Mouse (Mus musculus): ENCODE data around the gene Tgfbr3l.
A peak's percentile ranks its signal among the peaks of the same experiment; 100 is the strongest.

Tgfbr3l gene

DNA sequence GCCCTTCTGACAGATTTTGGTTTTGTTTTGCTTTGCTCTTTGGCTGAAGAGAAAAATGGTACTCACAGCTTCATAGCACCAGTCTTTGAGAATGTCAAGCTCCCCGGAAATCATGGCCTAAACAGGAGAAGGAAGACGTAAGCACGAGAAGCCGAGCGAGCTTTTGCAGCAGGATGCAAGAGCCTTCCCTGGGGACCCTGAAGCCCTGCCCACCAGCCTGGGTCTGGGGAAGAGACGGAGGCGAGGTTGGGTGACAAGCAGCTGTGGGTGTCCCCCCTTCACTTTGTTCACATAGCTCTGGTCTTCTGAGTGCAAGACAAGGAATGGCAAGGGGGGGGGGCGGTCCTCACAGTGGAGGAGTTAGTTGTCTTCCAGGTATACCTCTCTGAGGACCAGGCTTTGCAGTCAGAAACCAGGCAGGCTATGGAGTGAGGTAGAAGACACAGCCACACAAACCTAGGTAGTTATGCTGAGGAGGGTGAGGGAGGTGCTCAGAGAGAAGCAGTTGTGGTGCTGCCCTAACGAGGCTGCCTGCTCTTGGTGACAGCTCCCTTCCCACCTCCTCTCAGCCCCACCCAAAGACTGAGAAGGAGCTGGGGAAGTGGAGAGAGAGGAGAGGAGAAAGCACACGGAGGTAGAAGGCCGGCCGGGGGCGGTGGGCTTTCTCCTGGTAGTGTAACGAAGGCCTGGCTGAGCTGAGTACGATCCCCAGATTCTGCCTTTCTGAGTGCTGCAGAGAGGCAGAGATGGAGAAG lies 17.3 kb downstream of the Tgfbr3l start:
- no peak for DNase-seq (ENCODE audit: low spot score in 2 of 2)

DNA sequence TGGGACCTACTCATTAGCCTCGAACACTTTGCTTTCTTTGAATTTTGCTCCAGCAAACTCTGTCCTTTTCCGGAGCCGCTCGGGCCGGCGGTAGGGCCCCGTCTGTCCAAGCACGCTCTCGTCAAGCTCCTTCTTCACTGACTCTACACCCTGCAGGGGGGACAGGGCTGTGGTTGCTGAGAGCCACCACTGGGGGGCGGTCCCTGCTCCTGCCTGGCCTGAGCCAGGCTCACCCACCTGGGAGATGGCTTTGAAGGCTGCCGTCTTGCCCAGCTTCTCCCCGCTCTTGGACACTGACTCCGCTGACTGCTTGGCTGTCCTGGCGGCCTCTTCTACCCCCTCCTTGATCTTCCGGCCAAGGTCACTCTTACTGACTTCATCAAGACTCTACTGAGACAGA lies 19.6 kb downstream of the Tgfbr3l start:
- DNase-seq (ENCODE audit: low spot score in 2 of 2), result peak in 1 of 2 experiments; percentile 71

DNA sequence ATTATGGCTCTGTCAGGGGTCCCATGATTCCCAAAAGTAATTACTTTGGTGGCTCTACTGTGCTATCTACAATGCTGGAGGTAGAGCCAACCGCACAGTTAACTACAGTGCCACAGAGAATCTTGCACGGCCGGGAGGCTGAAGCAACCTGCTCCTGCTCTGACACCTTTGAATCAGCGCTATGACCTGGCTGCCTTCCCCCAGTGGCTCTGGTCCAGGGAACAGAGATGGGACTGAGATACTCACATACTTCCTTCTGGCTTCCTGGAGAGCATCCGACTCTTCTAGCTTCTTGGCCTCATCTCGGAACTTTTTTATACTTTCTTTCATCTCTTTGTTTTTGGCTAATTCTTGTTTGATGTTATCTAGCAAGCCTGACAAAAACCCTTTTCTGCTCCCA lies 21.6 kb downstream of the Tgfbr3l start:
- DNase-seq (ENCODE audit: low spot score in 2 of 2), result no peak

DNA sequence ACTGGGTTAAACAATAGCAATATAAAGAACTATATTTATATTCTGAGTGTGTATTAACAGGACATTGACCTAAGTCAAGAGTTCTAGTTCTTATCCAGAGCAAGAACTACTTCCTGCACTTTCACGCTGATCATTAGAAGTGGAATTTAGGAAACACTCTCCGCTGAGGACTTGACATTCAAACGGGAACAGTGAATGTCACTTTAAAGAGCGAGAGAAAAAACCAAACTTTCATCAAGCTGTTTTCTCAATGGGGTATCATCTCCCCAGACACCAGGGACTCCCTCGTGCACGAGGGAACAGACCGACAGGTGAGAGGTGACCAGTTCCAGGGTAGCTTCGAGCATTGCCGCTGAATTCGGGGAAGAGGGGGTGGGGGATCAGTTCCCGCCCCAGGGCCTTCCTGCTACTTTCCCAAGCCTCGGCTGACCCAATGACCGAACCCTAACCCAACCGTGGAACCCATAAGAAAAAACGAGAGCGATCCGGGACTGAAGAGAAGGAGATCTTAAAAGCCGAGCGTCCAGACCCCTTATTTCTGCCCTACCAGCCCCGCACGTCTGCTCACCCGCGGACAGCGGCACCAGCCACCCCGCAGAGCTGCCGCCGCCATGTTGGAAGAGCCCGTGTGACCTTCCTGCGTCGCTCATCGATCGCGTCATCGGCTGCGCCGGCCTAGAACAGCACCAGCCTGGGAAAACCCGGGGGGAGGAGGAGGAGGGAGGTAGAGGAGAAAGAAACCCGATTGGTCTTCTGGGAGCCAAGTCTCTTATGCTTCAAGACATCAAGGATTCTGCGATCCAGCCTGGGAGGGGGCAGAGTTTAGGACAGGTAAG lies 27.5 kb downstream of the Tgfbr3l start, which contains the start of gene Timm44:
TSS of gene Timm44 (minus strand) at position 639 of the 836 bp plus-strand sequence.
- peak; percentile 90 to 94 for DNase-seq (ENCODE audit: low spot score in 2 of 2)

DNA sequence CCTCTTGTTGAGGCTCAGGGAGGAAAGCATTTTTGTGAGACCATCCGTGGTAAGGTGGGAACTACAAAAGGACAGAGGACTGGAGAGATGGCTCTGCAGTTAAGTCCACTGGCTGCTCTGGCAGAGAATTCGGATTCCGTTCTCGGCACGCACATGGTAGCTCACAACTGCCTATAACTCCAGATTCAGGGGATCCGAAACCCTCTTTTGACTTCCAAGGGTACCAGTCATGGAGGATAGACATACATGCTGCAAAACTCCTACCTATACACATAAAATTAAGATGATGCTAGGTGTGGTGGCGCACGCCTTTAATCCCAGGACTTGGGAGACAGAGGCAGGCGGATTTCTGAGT lies 28.1 kb downstream of the Tgfbr3l start:
- DNase-seq (ENCODE audit: low spot score in 2 of 2), result no peak

DNA sequence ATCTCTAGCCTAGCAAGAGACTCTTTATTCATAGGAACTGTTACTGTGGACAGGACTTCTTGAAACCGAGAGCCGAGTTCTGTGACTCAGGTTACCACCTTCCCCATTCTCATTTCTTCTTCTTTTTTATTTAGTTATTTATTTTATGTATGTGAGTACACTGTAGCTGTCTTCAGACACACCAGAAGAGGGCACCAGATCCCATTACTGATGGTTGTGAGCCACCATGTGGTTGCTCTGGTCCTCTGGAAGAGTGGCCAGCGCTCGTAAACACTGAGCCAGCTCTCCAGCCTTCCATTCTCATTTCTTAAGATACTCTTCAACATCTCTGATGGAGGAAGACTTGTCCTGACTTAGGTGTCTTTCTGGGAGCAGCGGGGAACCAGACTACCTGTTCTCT lies 44.7 kb downstream of the Tgfbr3l start:
- DNase-seq (ENCODE audit: low spot score in 2 of 2), result no peak

- no peak for DNase-seq (ENCODE audit: low spot score in 2 of 2)
These were observed 49.8 kb downstream of the Tgfbr3l start for GRCm38 (mm10) chr8:4297822-4298221.

Data from spleen, postnatal 4 days (tissue).